Mouse (Mus musculus) C2C12 (cell line): ENCODE measurements at regions not wholly inside any gene's neighbourhood (a gene's known extent, or its start where the extent isn't known, plus 50 kb on each side); places are given as distances from the start of the nearest gene placed in this dataset.

Experiments
- CEBPB ChIP-seq: IDR thresholded peaks from one replicate; pipeline ENCODE4 v1.6.1; 2011; ENCODE audit warnings: low read depth, mild to moderate bottlenecking, control low read depth, moderate library complexity
- CTCF ChIP-seq: IDR thresholded peaks from one replicate; pipeline ENCODE4 v1.5.1; 2011; ENCODE audit not compliant: control insufficient read depth, insufficient read depth, insufficient read length
- MAX ChIP-seq: IDR thresholded peaks from one replicate; pipeline ENCODE4 v1.6.1; 2011; ENCODE audit warnings: mild to moderate bottlenecking, control low read depth
- MYOD1 ChIP-seq: IDR thresholded peaks from one replicate; pipeline ENCODE4 v1.6.1; 2011; ENCODE audit warnings: low read depth; ENCODE audit not compliant: control insufficient read depth, insufficient read length
- MYOG ChIP-seq: IDR thresholded peaks from one replicate; pipeline ENCODE4 v1.6.1; 2011; ENCODE audit not compliant: control insufficient read depth, insufficient read length; ENCODE audit errors: extremely low read depth
- USF1 ChIP-seq: IDR thresholded peaks from one replicate; pipeline ENCODE4 v1.6.1; 2011; ENCODE audit warnings: low read depth, mild to moderate bottlenecking, control low read depth, moderate library complexity

DNA sequence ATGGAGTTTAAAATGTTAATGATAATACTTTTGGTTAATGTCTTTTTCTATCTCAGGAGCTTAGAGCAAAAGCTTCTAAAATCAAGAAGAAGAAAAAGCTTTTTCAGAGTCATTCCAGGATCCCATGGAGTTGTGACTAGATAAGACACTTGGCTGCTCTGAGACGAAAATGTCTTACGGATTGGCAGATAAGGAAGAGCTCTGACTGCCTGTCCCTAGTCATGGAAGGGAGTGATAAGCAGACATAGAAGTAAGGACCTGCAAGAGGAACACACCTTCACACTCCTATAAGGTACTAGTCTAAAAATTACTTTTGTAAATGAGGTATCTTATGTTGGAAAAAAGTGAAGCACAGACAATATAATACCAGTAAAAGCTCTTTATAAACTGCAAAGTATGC, 260.2 kb downstream of the Sv2b start:
- TF ChIP-seq USF1 (no peak), MAX (no peak), CTCF (no peak), CEBPB (no peak), MYOG (no peak), MYOD1 (no peak)
